Mouse (Mus musculus) testis, postnatal 10 days (tissue): ENCODE measurements around the gene Zfp768.

Source experiments
- DNase-seq: peaks from one replicate; pipeline ENCODE4 v3.0.0; 2021; ENCODE audit warnings: low spot score

Gene Zfp768

GRCm38 (mm10) chr7:127296786-127297555, 48.4 kb downstream of the Zfp768 start:
- no peak for DNase-seq

- no peak for DNase-seq
Observed at GRCm38 (mm10) chr7:127296098-127296497, 49.3 kb downstream of the Zfp768 start, which contains the start of gene Itgal. Itgal (plus strand) TSS chr7:127296260.
